29 mouse cellular contexts compared by ENCODE assay signal in the genomic region with DNA sequence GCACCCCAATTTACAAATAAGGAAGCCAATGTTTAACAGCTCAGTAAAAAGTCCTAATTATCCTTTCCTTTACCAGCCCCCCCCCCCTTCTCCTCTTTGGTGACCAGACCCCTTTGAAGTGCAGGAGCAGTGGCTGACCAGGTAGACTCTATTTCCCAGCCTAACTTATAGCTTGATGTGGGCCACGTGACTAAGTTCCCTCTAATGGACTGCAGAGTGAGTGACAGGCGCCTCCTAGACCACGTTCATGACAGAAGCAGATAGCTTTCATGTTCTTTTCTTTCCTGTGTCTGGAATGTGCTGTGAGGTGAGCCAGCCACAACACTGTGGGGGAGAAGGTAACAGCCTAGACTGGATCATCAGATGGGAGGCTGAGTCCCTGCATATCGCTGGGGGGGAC.
DNase-seq lines count a peak whose midpoint lies in the region; ATAC-seq and TF ChIP-seq lines count a peak whose summit lies in the region.
"Had no signal": no experiment of that assay in that cellular context is flagged by ENCODE, and none has a peak within 500 bp of the region (broad histone marks: within the 10 kb centered on the region; RNA-seq: fewer than 3 reads in every experiment).

No protein-coding gene starts in this region.

- intact Hi-C loops in left cerebral cortex, postnatal 4 days (cut with DNase I) = no loop called here

- no peaks in the 10 kb centered on the region for H3K79me3 ChIP-seq in C2C12 (ENCODE audit: low read depth)

- H3ac ChIP-seq in C2C12 (ENCODE audit: control insufficient read depth, insufficient read length, low read depth) = no peak overlapping the region

- no peak overlapping the region for H3K9ac ChIP-seq in intestine, postnatal 0 days (ENCODE audit: low read depth, low read length)
- no peak overlapping the region for H3K9ac ChIP-seq in stomach, postnatal 0 days (ENCODE audit: low read length)
- H3K9ac ChIP-seq: embryonic facial prominence, embryonic 12.5 days; embryonic facial prominence, embryonic 15.5 days; forebrain, postnatal 0 days; heart, embryonic 13.5 days; hindbrain, embryonic 14.5 days had no signal

- H3K27ac ChIP-seq in intestine, postnatal 0 days (ENCODE audit: low read depth, low read length) = peak overlapping the region; percentile 60
- no peak overlapping the region for H3K27ac ChIP-seq in stomach, postnatal 0 days (replicated peaks)
- H3K27ac ChIP-seq: embryonic facial prominence, embryonic 12.5 days; embryonic facial prominence, embryonic 15.5 days; heart, adult 2 months; heart, embryonic 10.5 days; heart, embryonic 13.5 days; hindbrain, embryonic 14.5 days; hindbrain, postnatal 0 days had no signal

- H3K9me3 ChIP-seq in intestine, postnatal 0 days (ENCODE audit: control insufficient read depth) = no peaks in the 10 kb centered on the region
- H3K9me3 ChIP-seq in stomach, postnatal 0 days (ENCODE audit: control insufficient read depth, low read length) = no peaks in the 10 kb centered on the region
- H3K9me3 ChIP-seq: embryonic facial prominence, embryonic 12.5 days; embryonic facial prominence, embryonic 15.5 days; G1E; heart, embryonic 10.5 days; heart, embryonic 13.5 days had no signal

- H3K4me2 ChIP-seq in intestine, postnatal 0 days (replicated peaks; ENCODE audit: low read depth) = no peak overlapping the region
- H3K4me2 ChIP-seq in stomach, postnatal 0 days (replicated peaks; ENCODE audit: low read depth) = no peak overlapping the region
- H3K4me2 ChIP-seq: embryonic facial prominence, embryonic 12.5 days; embryonic facial prominence, embryonic 15.5 days; heart, embryonic 13.5 days; hindbrain, embryonic 14.5 days had no signal

- H3K27me3 ChIP-seq in C2C12 (ENCODE audit: control insufficient read depth, insufficient read depth, insufficient read length) = no peaks in the 10 kb centered on the region
- H3K27me3 ChIP-seq in intestine, postnatal 0 days (replicated peaks; ENCODE audit: control insufficient read depth, insufficient read depth, low read length) = no peaks in the 10 kb centered on the region
- no peaks in the 10 kb centered on the region for H3K27me3 ChIP-seq in stomach, postnatal 0 days (ENCODE audit: control insufficient read depth, insufficient read depth, low read length)
- H3K27me3 ChIP-seq: CH12.LX; embryonic facial prominence, embryonic 12.5 days; embryonic facial prominence, embryonic 15.5 days; heart, embryonic 13.5 days; Patski had no signal

- DNase-seq in 3T3-L1 (ENCODE audit: low read depth, low spot score) = peak; percentile 7
- no peak for DNase-seq in stomach, postnatal 0 days (ENCODE audit: low spot score)
- no peak for DNase-seq in retina, postnatal 1 day
- DNase-seq in left cerebral cortex, postnatal 4 days = no peak
- DNase-seq: adrenal gland, adult 2 months; adrenal gland, postnatal 14 days; cerebellum, adult 11 months; cerebellum, adult 2 months; cerebellum, adult 9-11 months; cerebellum, postnatal 25 days; forebrain, postnatal 0 days; gastrocnemius, postnatal 10 days; gastrocnemius, postnatal 36 days; heart, adult 2 months; heart, postnatal 14 days; heart, postnatal 4 days had no signal

- H3K36me3 ChIP-seq in C2C12 (ENCODE audit: control insufficient read depth, insufficient read depth) = peaks cover 4% of the 10 kb centered on the region
- H3K36me3 ChIP-seq in intestine, postnatal 0 days (ENCODE audit: control insufficient read depth, insufficient read depth) = peaks cover 10% of the 10 kb centered on the region; the same call in 1 of the 2 replicates
- 0 out of 2 replicates have a peak, but pooled peaks cover 5% of the 10 kb centered on the region for H3K36me3 ChIP-seq in stomach, postnatal 0 days (ENCODE audit: control insufficient read depth, insufficient read depth, low read length)
- H3K36me3 ChIP-seq: embryonic facial prominence, embryonic 12.5 days; embryonic facial prominence, embryonic 15.5 days; heart, embryonic 10.5 days; heart, embryonic 13.5 days had no signal

- no peak overlapping the region for H3K4me3 ChIP-seq in C2C12 (ENCODE audit: insufficient read depth, poor library complexity, severe bottlenecking)
- H3K4me3 ChIP-seq in intestine, postnatal 0 days (ENCODE audit: low read depth, low read length) = no peak overlapping the region
- no peak overlapping the region for H3K4me3 ChIP-seq in stomach, postnatal 0 days (ENCODE audit: low read depth, low read length)
- H3K4me3 ChIP-seq: embryonic facial prominence, embryonic 12.5 days; embryonic facial prominence, embryonic 15.5 days; heart, adult 2 months; heart, embryonic 10.5 days; heart, embryonic 13.5 days had no signal

- no peak for TF ChIP-seq CTCF in C2C12 (IDR thresholded peaks at IDR 0.05; ENCODE audit: control insufficient read depth, insufficient read depth, insufficient read length)
- TF ChIP-seq CTCF in intestine, postnatal 0 days (IDR thresholded peaks at IDR 0.05; ENCODE audit: low read depth) = no peak
- TF ChIP-seq CTCF in stomach, postnatal 0 days (IDR thresholded peaks at IDR 0.05; ENCODE audit: low read depth) = no peak

- WGBS in intestine, postnatal 0 days = 63% methylated on average over 4 of the region's 4 CpGs
- WGBS in stomach, postnatal 0 days = 68% methylated on average over 4 of the region's 4 CpGs

- no peaks in the 10 kb centered on the region for H3K4me1 ChIP-seq in intestine, postnatal 0 days (replicated peaks; ENCODE audit: control insufficient read depth, insufficient read depth, low read length)
- no peaks in the 10 kb centered on the region for H3K4me1 ChIP-seq in stomach, postnatal 0 days (replicated peaks; ENCODE audit: control insufficient read depth, insufficient read depth)
- H3K4me1 ChIP-seq: embryonic facial prominence, embryonic 15.5 days had no signal

- H3K79me2 ChIP-seq in C2C12 (ENCODE audit: control insufficient read depth, insufficient read depth) = no peaks in the 10 kb centered on the region

- ATAC-seq in intestine, postnatal 0 days = peak; percentile 52; the same call in 1 of the 2 replicates
- peak; percentile 44 for ATAC-seq in stomach, postnatal 0 days (ENCODE audit: low FRiP score, low TSS enrichment)
- ATAC-seq: forebrain, embryonic 14.5 days; forebrain, postnatal 0 days; hindbrain, postnatal 0 days; inflammation-experienced regulatory T-cells, adult 6 months had no signal

- TF ChIP-seq EP300 in stomach, postnatal 0 days (optimal IDR thresholded peaks at IDR 0.05) = no peak

TF ChIP-seq in C2C12, 6 proteins besides CTCF, POLR2A, EP300 and RAD21:
- TF ChIP-seq USF1 (IDR thresholded peaks at IDR 0.05; ENCODE audit: low read depth) = peak; percentile 69
- TF ChIP-seq MYOG (IDR thresholded peaks at IDR 0.05; ENCODE audit: control insufficient read depth, extremely low read depth, insufficient read length) = no peak
TF ChIP-seq in C2C12: peak in this region for 1.
